Mouse (Mus musculus): Measurements from ENCODE around the gene G0s2.

DNA sequence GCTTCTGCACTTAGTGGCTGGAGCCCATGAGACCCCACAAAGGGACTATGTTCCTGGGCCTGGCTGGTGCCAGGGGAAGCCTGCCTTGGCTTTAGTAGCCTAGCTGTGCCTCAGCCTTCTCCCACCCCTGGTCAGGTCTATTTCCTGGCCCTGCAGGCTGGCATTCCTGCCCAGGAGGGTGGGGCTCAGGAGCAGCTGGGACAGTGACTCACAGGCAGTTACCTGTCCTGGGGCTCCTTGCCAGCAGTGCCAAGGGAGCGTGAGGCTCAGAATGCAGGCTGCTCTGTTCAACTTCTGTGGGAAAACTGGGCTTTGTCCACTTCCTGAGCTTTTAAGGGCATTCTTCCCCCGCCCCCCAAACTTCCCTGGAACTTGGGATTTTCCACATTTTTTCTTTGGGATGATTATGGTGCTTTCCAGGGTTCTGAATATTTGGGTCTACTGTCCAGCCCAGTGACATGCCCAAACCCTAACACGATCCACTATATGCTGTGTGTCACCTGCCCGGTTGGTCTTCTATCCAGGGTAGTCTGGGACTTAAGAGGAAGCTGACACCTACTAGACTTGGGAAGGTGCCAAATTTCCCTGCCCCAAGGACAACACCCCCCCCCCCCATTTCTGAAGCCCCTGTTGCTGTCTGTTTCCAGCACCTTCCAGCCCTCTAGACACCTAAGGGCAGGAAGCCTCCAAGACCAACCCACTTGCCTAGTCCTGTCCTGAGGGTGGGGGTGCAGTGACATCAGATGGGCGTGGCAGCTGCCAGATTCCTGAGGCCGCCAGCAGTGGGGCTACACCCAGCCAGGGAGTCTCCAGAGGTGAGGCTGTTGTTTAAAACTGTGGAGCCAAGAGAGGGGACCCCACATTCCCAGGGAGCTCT is 28.4 kb upstream of the G0s2 start:
- TF ChIP-seq CTCF (conservative IDR thresholded peaks at IDR 0.05; ENCODE audit: low read length) (no peak), NANOG (IDR thresholded peaks at IDR 0.05; ENCODE audit: borderline replicate concordance, low read length) (no peak), POU5F1 (IDR thresholded peaks at IDR 0.05; ENCODE audit: borderline replicate concordance, low read length) (no peak)
